Mouse (Mus musculus): ENCODE measurements around the gene Ntm. TPM values are rescaled to one million over a fixed set of nuclear protein-coding genes. Genes with fewer than 3 reads are reported as not detected.

Gene Ntm
- polyA plus RNA-seq, 1 experiment from 2014 or later, result 21.4 TPM

DNA sequence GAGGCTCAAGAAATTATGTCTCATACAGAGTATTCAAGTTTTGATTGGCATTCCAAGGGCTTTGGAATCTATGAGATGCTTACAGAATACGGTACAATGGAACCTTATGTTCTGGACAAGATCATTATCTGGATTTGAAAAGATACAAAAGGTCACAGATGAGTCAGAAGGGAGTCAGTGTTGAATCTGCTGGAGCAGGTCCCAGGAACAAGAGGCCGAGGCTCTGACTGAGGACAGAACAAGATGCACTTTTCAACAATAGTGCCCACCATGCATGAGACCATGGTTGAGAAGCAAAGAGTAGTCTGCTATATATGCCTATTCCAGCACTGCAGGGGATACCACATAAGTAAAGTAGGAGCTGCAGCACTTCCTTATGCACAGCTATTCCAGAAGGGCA lies 710.1 kb downstream of the Ntm start:
- no peak overlapping the region for H3K4me2 ChIP-seq
- WGBS, result 73% methylated on average over 2 of the region's 2 CpGs
- ATAC-seq (ENCODE audit: borderline replicate concordance, extremely low read depth, low FRiP score, low TSS enrichment), result no peak

DNA sequence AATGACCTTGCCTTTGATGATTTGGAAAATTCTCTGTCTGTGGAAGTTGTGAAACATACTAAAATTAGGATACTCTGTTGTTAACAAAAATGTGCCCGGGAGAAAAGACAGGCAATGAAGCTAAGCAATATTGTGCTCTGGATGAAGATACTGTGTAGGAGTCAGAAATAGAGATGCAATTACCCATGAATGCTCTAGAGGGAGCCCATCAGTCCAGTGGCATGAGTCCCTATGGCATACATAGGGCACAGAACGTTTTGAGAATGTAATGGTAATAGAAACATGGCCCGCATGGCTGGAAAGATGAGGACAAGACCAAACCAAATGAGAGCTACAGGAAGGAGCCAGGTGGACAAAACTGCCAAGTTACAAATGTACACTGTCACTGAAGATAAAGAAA lies 712.1 kb downstream of the Ntm start:
- Histone ChIP-seq H3K9ac (no peak overlapping the region), H3K4me1 (no peaks in the 10 kb centered on the region), H3K27ac (no peak overlapping the region), H3K4me3 (no peak overlapping the region), H3K27me3 (no peaks in the 10 kb centered on the region), H3K4me2 (no peak overlapping the region), H3K9me3 (no peaks in the 10 kb centered on the region), H3K36me3 (no peaks in the 10 kb centered on the region)
- no peak for ATAC-seq (ENCODE audit: borderline replicate concordance, extremely low read depth, low FRiP score, low TSS enrichment)
- 63% methylated on average over 3 of the region's 3 CpGs for WGBS

More for the DNA sequence above, 710.1 kb downstream of the Ntm start:
- Histone ChIP-seq H3K27ac (no peak overlapping the region), H3K27me3 (no peaks in the 10 kb centered on the region), H3K4me3 (no peak overlapping the region), H3K9me3 (no peaks in the 10 kb centered on the region), H3K9ac (no peak overlapping the region), H3K36me3 (no peaks in the 10 kb centered on the region), H3K4me1 (no peaks in the 10 kb centered on the region)

DNA sequence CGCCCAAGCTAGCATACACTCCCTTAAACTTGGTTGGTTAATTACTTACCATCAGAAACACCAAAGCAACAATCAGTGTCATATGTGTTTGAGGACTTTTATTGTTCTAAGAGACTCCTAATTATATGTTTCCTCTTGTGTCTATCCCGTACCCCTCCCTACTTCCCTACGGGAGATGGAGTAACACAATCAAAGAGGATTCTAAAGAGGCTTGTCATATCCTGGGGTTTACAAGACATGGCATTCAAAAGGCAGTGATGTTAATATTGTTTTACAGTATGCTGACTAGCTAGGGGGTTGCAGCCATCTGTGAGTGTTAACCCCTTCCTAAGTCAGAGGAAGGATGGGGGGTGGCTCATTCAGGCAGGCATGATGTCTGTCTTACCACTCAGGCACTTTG lies 715.1 kb downstream of the Ntm start:
- ATAC-seq (ENCODE audit: borderline replicate concordance, extremely low read depth, low FRiP score, low TSS enrichment), result no peak
- H3K36me3 ChIP-seq, result no peaks in the 10 kb centered on the region
- no peak overlapping the region for H3K9ac ChIP-seq
- H3K4me3 ChIP-seq, result no peak overlapping the region
- no peaks in the 10 kb centered on the region for H3K4me1 ChIP-seq
- WGBS, result 68% methylated on average over 3 of the region's 3 CpGs
- H3K27ac ChIP-seq, result no peak overlapping the region
- no peaks in the 10 kb centered on the region for H3K9me3 ChIP-seq
- H3K27me3 ChIP-seq, result no peaks in the 10 kb centered on the region
- H3K4me2 ChIP-seq, result no peak overlapping the region

DNA sequence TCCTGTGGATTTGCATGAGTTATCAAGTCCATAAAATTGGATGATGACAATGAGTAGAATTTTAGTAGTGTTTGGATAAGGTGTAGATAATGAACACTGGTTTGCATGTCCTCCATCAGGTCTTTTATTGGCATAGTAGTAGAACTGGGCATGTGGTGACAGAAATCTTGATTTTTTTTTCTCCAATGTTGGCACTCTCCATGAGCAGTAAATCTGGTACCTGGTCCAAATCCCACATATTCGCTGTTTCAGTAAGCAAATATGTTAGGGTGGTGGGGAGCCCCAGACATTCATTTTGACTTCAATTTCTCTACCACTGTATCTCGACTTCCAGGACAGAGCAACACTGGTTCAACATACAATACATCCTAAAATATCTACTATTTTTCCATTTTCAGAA lies 718.9 kb downstream of the Ntm start:
- Histone ChIP-seq H3K36me3 (no peaks in the 10 kb centered on the region), H3K4me3 (no peak overlapping the region), H3K9ac (no peak overlapping the region), H3K27ac (no peak overlapping the region), H3K27me3 (no peaks in the 10 kb centered on the region), H3K4me2 (no peak overlapping the region), H3K4me1 (no peaks in the 10 kb centered on the region), H3K9me3 (no peaks in the 10 kb centered on the region)
- WGBS, result 85% methylated on average over 2 of the region's 2 CpGs
- ATAC-seq (ENCODE audit: borderline replicate concordance, extremely low read depth, low FRiP score, low TSS enrichment), result no peak

DNA sequence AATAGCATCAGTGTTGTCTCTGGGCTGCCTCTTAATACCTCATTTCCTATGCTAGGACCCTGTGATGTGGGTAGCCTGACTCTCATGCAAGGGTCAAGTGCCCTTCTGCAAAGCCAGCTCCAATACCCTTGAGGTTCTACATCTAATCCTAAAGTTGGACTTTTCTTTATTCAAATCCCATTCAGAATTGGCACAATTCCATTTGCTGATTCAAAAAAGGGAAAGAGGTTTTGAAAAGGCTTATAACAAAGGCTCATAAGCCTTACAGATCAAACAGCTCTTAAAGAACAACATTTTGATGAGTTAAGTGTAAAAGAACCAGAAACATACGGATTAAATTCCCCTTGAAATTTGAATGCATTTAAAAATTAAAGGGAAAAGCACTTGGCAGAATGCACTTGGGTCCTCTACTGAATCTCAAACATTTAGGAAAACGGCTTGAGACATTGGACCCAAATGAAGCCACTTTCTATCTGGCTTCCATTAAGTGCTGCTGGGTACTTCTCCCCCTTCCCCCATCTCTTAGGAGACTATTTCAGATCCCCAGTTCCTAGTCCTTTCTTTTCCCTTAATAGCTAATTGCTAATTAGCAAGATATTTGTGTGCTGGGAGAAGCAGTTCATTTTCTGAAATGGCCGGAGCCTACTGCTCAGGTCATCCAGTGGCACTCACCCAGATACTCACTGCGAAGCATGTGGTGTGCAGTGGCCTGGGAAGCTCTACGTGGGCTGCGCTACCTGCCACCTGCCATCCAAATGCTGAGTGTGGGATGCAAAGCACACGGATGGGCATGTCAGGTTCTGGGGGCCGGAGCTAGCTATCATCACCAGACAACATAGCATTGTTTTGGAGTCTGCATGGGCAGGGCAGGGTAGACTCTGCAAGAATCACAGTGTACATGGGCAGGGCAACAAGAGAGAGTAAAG lies 720.2 kb downstream of the Ntm start:
- Histone ChIP-seq H3K9me3 (no peaks in the 10 kb centered on the region), H3K27me3 (no peaks in the 10 kb centered on the region), H3K9ac (no peak overlapping the region), H3K4me1 (no peaks in the 10 kb centered on the region), H3K4me2 (no peak overlapping the region), H3K36me3 (no peaks in the 10 kb centered on the region), H3K27ac (no peak overlapping the region), H3K4me3 (no peak overlapping the region)
- whole genome bisulfite sequencing, result 72% methylated on average over 8 of the region's 8 CpGs
- no peak for ATAC-seq (ENCODE audit: borderline replicate concordance, extremely low read depth, low FRiP score, low TSS enrichment)

DNA sequence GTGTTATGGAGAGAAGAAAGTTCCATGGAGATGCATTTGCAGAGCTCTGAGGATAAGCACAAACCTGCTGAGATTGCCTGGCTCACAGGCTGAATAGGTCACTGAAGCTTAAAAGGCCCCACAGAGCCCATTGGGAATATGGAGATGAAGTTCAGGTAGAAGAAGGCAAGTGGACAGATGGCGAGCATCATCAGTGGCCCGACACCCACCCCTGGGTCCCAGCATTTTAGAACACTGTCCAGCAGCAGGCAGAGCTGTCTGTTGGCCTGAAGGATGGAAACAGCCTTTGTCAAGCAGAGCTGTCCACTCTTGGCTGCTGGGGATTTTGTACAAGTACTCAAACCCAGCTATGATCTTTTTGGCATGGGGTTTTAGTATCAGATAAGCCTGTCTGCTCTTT lies 722.1 kb downstream of the Ntm start:
- 67% methylated on average over 2 of the region's 2 CpGs for WGBS
- H3K4me3 ChIP-seq, result no peak overlapping the region
- no peak overlapping the region for H3K27ac ChIP-seq
- no peaks in the 10 kb centered on the region for H3K4me1 ChIP-seq
- no peaks in the 10 kb centered on the region for H3K36me3 ChIP-seq
- ATAC-seq (ENCODE audit: borderline replicate concordance, extremely low read depth, low FRiP score, low TSS enrichment), result no peak
- H3K27me3 ChIP-seq, result no peaks in the 10 kb centered on the region
- no peak overlapping the region for H3K4me2 ChIP-seq
- H3K9ac ChIP-seq, result no peak overlapping the region
- no peaks in the 10 kb centered on the region for H3K9me3 ChIP-seq

DNA sequence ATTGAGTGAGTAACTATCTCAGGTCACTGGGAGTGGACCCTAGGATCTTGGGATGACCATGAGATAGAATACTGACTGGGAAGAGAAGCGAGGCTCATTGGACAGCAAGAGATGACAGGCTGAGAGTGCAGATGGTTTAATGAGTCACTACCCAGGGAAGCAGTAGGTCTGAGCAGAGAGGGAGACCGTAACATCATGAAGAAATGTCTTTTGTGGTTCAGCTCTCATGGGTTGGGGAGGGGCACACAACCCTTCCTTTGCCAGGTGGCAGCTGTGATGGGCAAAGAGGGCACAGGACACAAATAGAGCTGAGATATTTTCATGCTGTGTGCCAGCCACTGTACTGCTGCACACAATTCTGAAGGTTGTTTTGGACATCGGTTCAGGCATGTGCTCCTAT lies 724.0 kb downstream of the Ntm start:
- no peak overlapping the region for H3K9ac ChIP-seq
- WGBS, result 94% methylated on average over 3 of the region's 3 CpGs
- no peaks in the 10 kb centered on the region for H3K27me3 ChIP-seq
- no peaks in the 10 kb centered on the region for H3K9me3 ChIP-seq
- H3K4me2 ChIP-seq, result no peak overlapping the region
- ATAC-seq (ENCODE audit: borderline replicate concordance, extremely low read depth, low FRiP score, low TSS enrichment), result no peak
- no peaks in the 10 kb centered on the region for H3K4me1 ChIP-seq
- no peak overlapping the region for H3K27ac ChIP-seq
- no peaks in the 10 kb centered on the region for H3K36me3 ChIP-seq
- H3K4me3 ChIP-seq, result no peak overlapping the region

DNA sequence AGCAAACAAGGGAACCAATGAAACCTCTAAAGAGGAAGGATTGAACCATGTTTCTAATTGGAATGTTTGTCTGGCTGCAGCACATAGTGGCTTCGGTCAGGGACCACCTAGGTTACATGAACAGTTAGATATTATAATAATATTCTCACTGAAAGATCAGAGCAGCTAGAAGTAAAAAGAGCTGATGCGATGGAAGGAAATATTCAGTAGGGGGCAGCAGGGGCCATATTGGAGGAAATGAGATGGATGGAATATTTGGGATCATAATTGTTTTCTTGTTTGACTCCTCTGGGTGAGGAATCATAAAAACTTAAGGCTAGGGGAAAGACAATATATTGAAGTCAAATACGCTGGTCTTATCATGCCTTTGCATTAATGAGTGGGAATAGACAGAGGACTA lies 726.2 kb downstream of the Ntm start:
- Histone ChIP-seq H3K4me2 (no peak overlapping the region), H3K27me3 (no peaks in the 10 kb centered on the region), H3K4me3 (no peak overlapping the region), H3K27ac (no peak overlapping the region), H3K36me3 (no peaks in the 10 kb centered on the region), H3K4me1 (no peaks in the 10 kb centered on the region), H3K9me3 (no peaks in the 10 kb centered on the region), H3K9ac (no peak overlapping the region)
- no peak for ATAC-seq (ENCODE audit: borderline replicate concordance, extremely low read depth, low FRiP score, low TSS enrichment)
- WGBS, result 80% methylated on average over 3 of the region's 3 CpGs

DNA sequence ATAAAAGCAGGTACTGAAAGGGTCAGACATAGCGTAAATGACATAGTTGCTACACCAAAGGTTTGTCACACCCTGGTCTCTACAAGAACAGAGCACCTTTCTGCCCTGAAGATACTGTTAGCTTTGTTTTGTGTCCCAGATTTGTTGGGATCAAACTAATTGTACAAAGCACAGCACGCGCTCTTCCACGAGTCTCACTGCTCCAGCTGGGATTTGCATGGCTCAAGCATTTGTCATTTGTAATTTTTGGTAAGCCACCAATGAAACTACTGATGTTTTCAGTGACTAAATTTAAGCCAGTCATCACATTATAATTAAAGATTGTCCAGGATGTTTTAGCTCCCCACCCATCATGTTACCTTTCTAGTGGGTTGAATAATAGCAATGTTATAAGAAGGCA lies 735.2 kb downstream of the Ntm start:
- Histone ChIP-seq H3K9me3 (no peaks in the 10 kb centered on the region), H3K9ac (no peak overlapping the region), H3K27me3 (no peaks in the 10 kb centered on the region), H3K4me2 (no peak overlapping the region), H3K4me1 (no peaks in the 10 kb centered on the region), H3K4me3 (no peak overlapping the region), H3K27ac (no peak overlapping the region), H3K36me3 (no peaks in the 10 kb centered on the region)
- WGBS, result 89% methylated on average over 4 of the region's 4 CpGs
- ATAC-seq (ENCODE audit: borderline replicate concordance, extremely low read depth, low FRiP score, low TSS enrichment), result no peak

DNA sequence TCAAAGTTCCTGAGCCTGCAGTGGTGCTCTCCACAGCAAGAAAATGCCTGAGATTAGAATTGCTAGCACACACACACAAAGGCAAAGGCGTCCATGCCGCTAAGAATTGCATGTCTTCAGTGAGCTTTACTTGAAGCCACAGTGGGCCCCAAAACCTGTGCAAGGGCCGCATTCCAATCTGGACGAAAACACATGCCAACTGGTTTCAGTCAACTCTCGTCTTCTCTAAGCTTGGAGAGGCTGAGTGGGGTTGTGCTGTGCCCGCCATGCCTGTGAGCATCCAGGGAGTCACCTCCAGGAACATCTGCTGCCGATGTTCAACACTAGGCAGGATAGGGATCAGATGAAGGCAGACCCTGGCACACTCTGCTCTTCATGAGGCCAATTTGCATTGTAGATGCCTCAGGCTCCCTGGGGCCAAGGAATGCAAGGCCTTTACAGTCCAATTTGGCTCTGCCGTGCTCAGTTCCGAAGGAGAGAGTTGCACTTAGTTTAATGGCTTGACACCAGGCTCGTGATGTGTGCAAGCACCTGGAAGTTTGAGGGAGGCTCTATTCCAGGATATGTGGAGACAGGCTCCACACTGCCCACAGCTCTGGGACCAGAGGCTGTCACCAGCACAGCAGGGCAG lies 739.9 kb downstream of the Ntm start:
- Histone ChIP-seq H3K9me3 (no peaks in the 10 kb centered on the region), H3K4me3 (no peak overlapping the region), H3K27me3 (no peaks in the 10 kb centered on the region), H3K4me2 (no peak overlapping the region), H3K36me3 (no peaks in the 10 kb centered on the region), H3K27ac (no peak overlapping the region), H3K4me1 (no peaks in the 10 kb centered on the region), H3K9ac (no peak overlapping the region)
- ATAC-seq (ENCODE audit: borderline replicate concordance, extremely low read depth, low FRiP score, low TSS enrichment), result no peak
- 78% methylated on average over 10 of the region's 10 CpGs for WGBS

DNA sequence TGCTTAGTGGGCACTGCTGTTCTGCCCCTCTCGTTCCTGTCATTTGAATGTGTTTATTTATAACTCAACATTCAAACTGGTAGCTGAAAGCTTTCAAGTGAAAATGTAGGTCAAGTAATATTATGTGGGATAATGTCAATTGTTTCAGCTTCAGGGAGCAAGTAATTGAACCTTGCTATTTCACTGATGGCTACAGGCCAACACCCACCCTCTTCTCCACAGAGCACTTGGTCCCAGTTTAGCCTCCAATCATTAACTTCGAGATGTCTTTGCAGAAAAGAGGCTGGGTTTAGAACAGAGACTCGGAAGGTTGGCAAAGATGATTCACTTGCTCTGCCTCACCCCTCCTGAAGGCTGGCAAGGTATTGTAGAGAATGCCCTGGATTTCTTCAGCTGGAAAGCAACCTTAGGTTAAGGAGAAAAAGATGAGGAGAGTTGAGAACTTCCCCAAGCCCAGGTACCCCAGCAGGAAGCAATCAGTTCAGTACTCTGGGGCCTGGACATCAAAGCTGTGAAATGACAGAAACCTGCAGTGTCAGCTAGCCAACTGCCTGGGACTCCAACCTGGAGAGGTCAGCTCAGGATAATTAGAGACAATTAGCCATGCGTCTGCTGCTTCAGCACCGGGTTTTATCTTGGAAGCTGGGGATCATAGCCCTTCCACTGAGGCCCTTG lies 741.9 kb downstream of the Ntm start:
- no peak overlapping the region for H3K4me3 ChIP-seq
- 30% methylated on average over 5 of the region's 5 CpGs for WGBS
- H3K4me2 ChIP-seq, result no peak overlapping the region
- no peak for ATAC-seq (ENCODE audit: borderline replicate concordance, extremely low read depth, low FRiP score, low TSS enrichment)
- no peaks in the 10 kb centered on the region for H3K36me3 ChIP-seq
- no peaks in the 10 kb centered on the region for H3K9me3 ChIP-seq
- H3K27me3 ChIP-seq, result no peaks in the 10 kb centered on the region
- H3K4me1 ChIP-seq, result no peaks in the 10 kb centered on the region
- H3K27ac ChIP-seq, result no peak overlapping the region
- no peak overlapping the region for H3K9ac ChIP-seq

DNA sequence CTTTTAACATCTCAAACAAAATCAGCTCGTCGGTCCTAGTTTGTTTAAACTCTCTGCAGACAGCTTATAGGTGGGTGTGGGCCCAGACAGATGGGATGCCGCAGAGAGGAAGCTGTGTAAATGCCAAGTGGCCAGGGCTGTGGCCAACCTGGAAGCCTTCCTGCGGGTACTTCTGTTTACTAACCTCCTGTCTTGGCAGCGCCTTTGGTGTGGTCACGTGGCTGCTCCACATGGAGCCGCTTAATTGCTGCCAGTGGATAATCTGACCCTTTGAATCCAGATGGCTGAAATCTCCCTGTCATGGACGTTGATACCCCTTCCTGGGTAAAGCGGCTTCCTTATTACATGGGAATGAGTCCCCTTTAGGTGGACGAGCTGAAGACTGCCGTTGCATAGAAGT lies 742.4 kb downstream of the Ntm start:
- H3K36me3 ChIP-seq, result no peaks in the 10 kb centered on the region
- no peaks in the 10 kb centered on the region for H3K27me3 ChIP-seq
- no peak overlapping the region for H3K4me3 ChIP-seq
- no peak overlapping the region for H3K4me2 ChIP-seq
- H3K9me3 ChIP-seq, result no peaks in the 10 kb centered on the region
- H3K27ac ChIP-seq, result no peak overlapping the region
- WGBS, result 35% methylated on average over 11 of the region's 11 CpGs
- no peak overlapping the region for H3K9ac ChIP-seq
- no peak for ATAC-seq (ENCODE audit: borderline replicate concordance, extremely low read depth, low FRiP score, low TSS enrichment)
- no peaks in the 10 kb centered on the region for H3K4me1 ChIP-seq

Measured in lung, embryonic 15.5 days (tissue).